Mouse (Mus musculus) stomach, embryonic 14.5 days (tissue): ENCODE results near the gene Esrrg. TPM values are rescaled to one million over a fixed set of nuclear protein-coding genes. Genes with fewer than 3 reads are reported as not detected.

Experiments used
- ATAC-seq: fragments of 200-750 bp; cut with Nextera tagmentation; 2 replicates; pipeline ENCODE4 v1.8.0; 2017; ENCODE audit warnings: low read depth, moderate TSS enrichment; ENCODE audit not compliant: insufficient number of reproducible peaks, insufficient read depth, low FRiP score
- H3K27ac ChIP-seq: fragments of 300-500 bp; sonication (generic); 2 replicates; pipeline ENCODE4 v1.5.1; 2014; ENCODE audit warnings: mild to moderate bottlenecking, low read length, moderate library complexity, mixed read lengths
- H3K27me3 ChIP-seq: fragments of 300-500 bp; sonication (generic); 2 replicates; pipeline ENCODE4 v1.6.1; 2014; ENCODE audit warnings: low read length, control low read depth, mixed read lengths; ENCODE audit not compliant: control insufficient read depth, insufficient read depth
- H3K36me3 ChIP-seq: fragments of 300-500 bp; sonication (generic); 2 replicates; pipeline ENCODE4 v1.6.1; 2014; ENCODE audit warnings: mild to moderate bottlenecking, control low read depth, low read length, moderate library complexity, mixed read lengths; ENCODE audit not compliant: control insufficient read depth, insufficient read depth
- H3K4me1 ChIP-seq: fragments of 300-500 bp; sonication (generic); 2 replicates; pipeline ENCODE4 v1.6.1; 2014; ENCODE audit warnings: low read length, control low read depth, mixed read lengths; ENCODE audit not compliant: control insufficient read depth, insufficient read depth
- H3K4me2 ChIP-seq: fragments of 300-500 bp; sonication (generic); replicated peaks from 2 replicates; pipeline ENCODE4 v1.6.1; 2014; ENCODE audit warnings: low read depth, low read length, control low read depth
- H3K4me3 ChIP-seq: fragments of 300-500 bp; sonication (generic); 2 replicates; pipeline ENCODE4 v1.5.1; 2014; ENCODE audit warnings: low read depth, low read length, control low read depth
- H3K9ac ChIP-seq: fragments of 300-500 bp; sonication (generic); replicated peaks from 2 replicates; pipeline ENCODE4 v1.6.1; 2014; ENCODE audit warnings: low read depth, mild to moderate bottlenecking, control low read depth, low read length, moderate library complexity, mixed read lengths
- H3K9me3 ChIP-seq: fragments of 300-500 bp; sonication (generic); 2 replicates; pipeline ENCODE4 v1.6.1; 2016; ENCODE audit warnings: low read depth, low read length, control low read depth; ENCODE audit not compliant: control insufficient read depth
- WGBS: fragments of 180-500 bp; shearing (Covaris S2); extraction: QIAGEN DNeasy Blood & Tissue Kit; methylation state at CpG from one replicate; pipeline ENCODE4 v1.1.7; 2014; 5-methylcytosine and 5-hydroxymethylcytosine counted together
- polyA plus RNA-seq: library from polyadenylated mRNA; unstranded; fragments of >200 nt; fragmentation: Nextera tagmentation; extraction: Ambion mirVana; gene quantifications from 2 replicates; pipeline ENCODE4 v1.2.1, GENCODE M21; 2014

Esrrg gene
- polyA plus RNA-seq, 1 experiment from 2014 or later: 12.5 TPM

GRCm38 (mm10) chr1:187823351-187823750 lies 214.8 kb downstream of the Esrrg start:
- WGBS: 68% methylated on average over 5 of the region's 5 CpGs
- peak; percentile 59; the same call in 1 of the 2 replicates for ATAC-seq

DNA sequence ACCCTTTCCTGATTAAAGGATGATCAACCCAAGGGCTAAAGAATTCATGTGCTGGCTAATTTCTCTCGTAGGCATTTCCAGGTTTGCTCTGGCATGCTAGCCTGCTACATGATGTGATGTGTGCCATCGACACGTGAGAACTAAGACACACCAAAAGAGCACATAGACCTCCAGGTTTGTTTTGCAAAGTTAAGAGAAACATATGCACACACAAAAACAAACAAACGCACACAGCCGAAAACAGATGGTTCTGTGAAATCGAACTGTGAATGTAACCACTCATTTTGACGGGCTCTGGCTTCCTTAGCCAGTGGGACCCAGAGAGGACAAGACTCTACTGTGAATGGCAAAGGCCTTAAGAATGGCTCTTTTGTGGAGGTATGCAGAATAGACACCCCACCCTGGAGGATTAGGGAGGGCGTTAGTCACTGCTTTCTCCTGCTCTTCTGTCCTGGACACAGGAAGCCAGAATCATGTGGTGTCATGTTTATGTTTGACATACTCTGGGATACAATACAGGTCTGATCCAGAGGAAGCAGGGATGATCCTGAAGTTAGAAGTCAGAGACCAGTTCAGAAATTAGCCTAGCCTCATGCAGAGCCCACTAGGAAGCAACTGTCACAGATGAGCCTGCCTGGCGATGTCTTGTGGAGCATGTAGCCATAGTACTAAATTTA lies 217.0 kb downstream of the Esrrg start:
- H3K36me3 ChIP-seq: no peaks in the 10 kb centered on the region
- no peaks in the 10 kb centered on the region for H3K27me3 ChIP-seq
- H3K4me2 ChIP-seq: no peak overlapping the region
- H3K9ac ChIP-seq: no peak overlapping the region
- 78% methylated on average over 9 of the region's 9 CpGs for WGBS
- ATAC-seq: no peak
- H3K4me3 ChIP-seq: no peak overlapping the region
- H3K27ac ChIP-seq: no peak overlapping the region
- H3K4me1 ChIP-seq: no peaks in the 10 kb centered on the region
- H3K9me3 ChIP-seq: no peaks in the 10 kb centered on the region

More at GRCm38 (mm10) chr1:187823351-187823750, 214.8 kb downstream of the Esrrg start:
- Histone ChIP-seq H3K4me2 (no peak overlapping the region), H3K9me3 (no peaks in the 10 kb centered on the region), H3K4me3 (no peak overlapping the region), H3K4me1 (no peaks in the 10 kb centered on the region), H3K27ac (no peak overlapping the region), H3K27me3 (no peaks in the 10 kb centered on the region), H3K36me3 (no peaks in the 10 kb centered on the region), H3K9ac (no peak overlapping the region)

DNA sequence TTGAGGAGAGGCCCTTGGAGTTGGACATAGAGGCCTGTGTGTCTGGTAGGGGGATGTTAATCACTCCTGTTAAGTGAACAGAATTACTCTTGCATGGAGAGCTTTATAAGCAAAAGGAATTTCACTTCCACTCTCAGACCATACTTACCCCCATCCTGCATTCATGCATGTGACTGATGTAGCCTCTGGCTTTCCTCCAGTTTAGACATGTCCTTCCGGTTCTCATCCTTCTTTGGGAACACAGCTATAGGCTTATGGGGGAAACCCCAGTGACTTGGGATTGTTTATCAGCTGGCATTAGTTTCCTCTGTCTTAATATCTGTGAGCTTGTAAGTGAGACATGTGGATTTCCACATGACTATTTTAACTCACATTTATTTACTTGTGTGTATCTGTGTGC lies 217.5 kb downstream of the Esrrg start:
- H3K4me3 ChIP-seq: no peak overlapping the region
- H3K36me3 ChIP-seq: no peaks in the 10 kb centered on the region
- no peak overlapping the region for H3K9ac ChIP-seq
- H3K27me3 ChIP-seq: no peaks in the 10 kb centered on the region
- no peak overlapping the region for H3K27ac ChIP-seq
- H3K4me2 ChIP-seq: no peak overlapping the region
- no peak; the same call in 1 of the 2 replicates for ATAC-seq
- no peaks in the 10 kb centered on the region for H3K9me3 ChIP-seq
- H3K4me1 ChIP-seq: no peaks in the 10 kb centered on the region
- WGBS: 45% methylated on average over 1 of the region's 1 CpGs

- Histone ChIP-seq H3K36me3 (no peaks in the 10 kb centered on the region), H3K27me3 (no peaks in the 10 kb centered on the region), H3K9me3 (no peaks in the 10 kb centered on the region), H3K4me2 (no peak overlapping the region), H3K27ac (no peak overlapping the region), H3K4me1 (no peaks in the 10 kb centered on the region), H3K9ac (no peak overlapping the region), H3K4me3 (no peak overlapping the region)
- 74% methylated on average over 5 of the region's 5 CpGs for WGBS
- no peak for ATAC-seq
Observed at GRCm38 (mm10) chr1:187826869-187827268, 218.3 kb downstream of the Esrrg start.

DNA sequence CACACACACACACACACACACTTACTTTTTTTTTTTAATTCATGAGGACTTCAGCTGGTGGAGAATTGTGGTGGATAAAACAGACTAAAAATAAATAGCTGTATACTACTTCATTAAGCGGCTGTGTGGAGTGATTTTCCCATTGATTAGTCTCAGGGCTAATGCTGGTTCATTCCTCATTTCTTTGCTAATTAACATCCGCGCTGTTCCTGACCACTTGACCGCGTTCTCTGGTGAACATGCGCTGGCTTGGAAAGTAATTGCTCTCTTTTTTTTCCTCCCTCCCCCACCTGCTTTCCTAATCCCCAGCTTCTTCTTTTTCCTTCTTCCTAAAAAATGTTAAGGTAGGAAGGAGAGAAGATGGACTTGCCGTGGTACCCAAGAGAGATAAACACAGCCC lies 222.3 kb downstream of the Esrrg start:
- WGBS: 89% methylated on average over 7 of the region's 7 CpGs
- H3K27ac ChIP-seq: no peak overlapping the region
- no peaks in the 10 kb centered on the region for H3K4me1 ChIP-seq
- H3K36me3 ChIP-seq: no peaks in the 10 kb centered on the region
- ATAC-seq: no peak
- no peaks in the 10 kb centered on the region for H3K27me3 ChIP-seq
- no peak overlapping the region for H3K4me3 ChIP-seq
- no peaks in the 10 kb centered on the region for H3K9me3 ChIP-seq
- H3K9ac ChIP-seq: no peak overlapping the region
- H3K4me2 ChIP-seq: no peak overlapping the region

DNA sequence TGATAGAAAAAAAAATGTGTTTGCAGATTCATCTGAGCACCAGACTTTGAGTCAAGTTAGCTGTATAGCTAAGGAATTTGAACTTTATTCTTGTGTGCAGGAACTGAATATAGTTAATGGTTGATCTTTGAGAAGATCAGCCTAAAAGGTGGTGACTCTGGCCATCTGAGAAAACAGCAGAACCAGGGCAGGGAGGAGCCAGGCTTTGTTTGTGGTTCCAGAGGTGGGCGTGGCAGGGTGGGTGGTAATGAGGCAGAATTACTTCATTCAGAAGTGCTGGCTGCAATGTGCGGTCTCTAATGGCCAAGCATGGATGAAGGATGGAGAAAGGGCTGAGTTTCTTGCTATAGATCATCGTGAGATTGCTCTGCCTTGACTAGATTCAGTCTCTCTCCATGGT lies 224.3 kb downstream of the Esrrg start:
- Histone ChIP-seq H3K4me1 (no peaks in the 10 kb centered on the region), H3K36me3 (no peaks in the 10 kb centered on the region), H3K27me3 (no peaks in the 10 kb centered on the region), H3K27ac (no peak overlapping the region), H3K4me3 (no peak overlapping the region), H3K9ac (no peak overlapping the region), H3K9me3 (no peaks in the 10 kb centered on the region), H3K4me2 (no peak overlapping the region)
- WGBS: 53% methylated on average over 3 of the region's 3 CpGs
- no peak for ATAC-seq

DNA sequence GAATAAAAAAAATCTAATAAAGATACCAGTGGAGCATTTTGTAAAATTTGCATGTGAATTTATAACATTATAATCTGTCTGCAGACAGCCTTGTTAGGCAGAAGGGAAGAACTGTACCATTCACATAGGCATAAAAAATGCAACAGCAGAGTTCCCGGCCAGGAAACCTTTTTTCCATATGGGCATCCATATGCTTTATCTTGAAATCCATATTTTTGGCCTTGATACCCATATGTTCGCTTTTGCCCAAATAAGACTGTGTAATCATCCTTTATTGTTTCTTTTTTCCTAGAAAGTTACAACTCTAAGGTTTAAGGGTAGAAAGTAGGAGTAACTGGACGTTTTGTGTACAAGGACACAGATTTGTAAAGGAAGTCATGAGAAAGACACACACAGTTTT lies 226.0 kb downstream of the Esrrg start:
- Histone ChIP-seq H3K4me3 (no peak overlapping the region), H3K9me3 (no peaks in the 10 kb centered on the region), H3K4me1 (no peaks in the 10 kb centered on the region), H3K36me3 (no peaks in the 10 kb centered on the region), H3K4me2 (no peak overlapping the region), H3K27me3 (no peaks in the 10 kb centered on the region), H3K9ac (no peak overlapping the region), H3K27ac (no peak overlapping the region)
- ATAC-seq: no peak
- 91% methylated on average over 3 of the region's 3 CpGs for WGBS

DNA sequence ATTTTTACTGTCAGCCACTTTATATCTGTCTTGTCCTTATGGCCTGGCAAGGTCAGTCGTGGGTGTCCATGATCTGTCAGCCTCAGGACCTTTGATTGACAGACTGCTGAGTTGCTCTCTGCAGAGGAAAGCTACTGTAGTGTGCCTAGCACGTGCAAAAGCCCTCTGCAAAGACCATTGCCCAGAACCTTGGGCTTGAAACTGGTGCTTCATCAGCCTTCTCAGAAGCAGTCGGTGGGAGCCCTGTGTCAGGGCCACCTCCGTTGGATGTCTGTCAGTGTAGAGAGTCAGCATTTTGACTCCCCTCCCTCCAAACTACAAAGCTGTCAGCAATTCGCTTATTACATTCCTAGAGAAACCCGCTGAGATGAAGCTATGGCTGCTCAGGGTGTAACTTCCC lies 227.8 kb downstream of the Esrrg start:
- no peak for ATAC-seq
- H3K4me3 ChIP-seq: no peak overlapping the region
- H3K27ac ChIP-seq: no peak overlapping the region
- no peaks in the 10 kb centered on the region for H3K27me3 ChIP-seq
- no peaks in the 10 kb centered on the region for H3K4me1 ChIP-seq
- H3K4me2 ChIP-seq: no peak overlapping the region
- H3K9me3 ChIP-seq: no peaks in the 10 kb centered on the region
- 54% methylated on average over 6 of the region's 6 CpGs for WGBS
- no peak overlapping the region for H3K9ac ChIP-seq
- H3K36me3 ChIP-seq: no peaks in the 10 kb centered on the region

- Histone ChIP-seq H3K9ac (no peak overlapping the region), H3K27me3 (no peaks in the 10 kb centered on the region), H3K36me3 (no peaks in the 10 kb centered on the region), H3K4me1 (no peaks in the 10 kb centered on the region), H3K4me2 (no peak overlapping the region), H3K4me3 (no peak overlapping the region), H3K9me3 (no peaks in the 10 kb centered on the region), H3K27ac (no peak overlapping the region)
- no peak for ATAC-seq
- WGBS: 30% methylated on average over 7 of the region's 7 CpGs
Observed at GRCm38 (mm10) chr1:187836876-187837275, 228.3 kb downstream of the Esrrg start.
